In the genomic region with DNA sequence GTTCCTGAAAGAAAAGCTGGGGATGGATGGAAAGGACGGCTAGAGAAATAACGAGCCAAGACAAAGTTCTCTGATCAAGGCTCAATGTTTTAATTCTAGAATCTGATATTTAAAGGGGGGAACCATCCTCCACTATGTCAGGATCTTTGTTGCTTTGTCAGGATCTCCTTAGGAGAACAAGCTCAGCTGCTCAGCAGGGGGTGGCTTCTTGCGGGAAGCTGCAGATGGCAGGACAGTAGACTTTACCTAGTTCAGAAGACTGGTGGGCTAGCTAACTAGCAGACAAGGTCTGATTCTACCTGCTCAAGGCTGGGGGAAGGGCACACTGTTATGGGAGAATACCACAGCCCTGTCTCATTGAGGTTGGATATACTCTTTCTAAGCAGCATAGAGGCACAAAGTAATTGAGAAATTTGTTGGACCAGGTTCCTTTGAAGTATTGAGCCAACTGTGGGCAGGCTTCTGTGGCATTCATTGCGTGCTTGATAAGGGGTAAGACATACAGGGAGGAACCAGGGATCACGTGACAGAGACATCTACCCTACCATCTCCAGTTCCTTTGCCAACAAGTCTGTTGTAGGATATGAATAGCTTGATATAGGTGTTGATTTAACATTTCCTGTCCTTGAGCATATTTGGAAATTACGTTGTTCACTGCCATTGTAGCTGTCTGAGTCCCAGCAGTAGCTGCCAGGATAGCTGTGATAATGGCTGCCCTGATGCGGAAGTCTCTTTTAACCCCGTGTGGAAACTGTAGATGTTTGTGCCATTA, we compare ENCODE assay signal across 21 mouse cellular contexts. TPM values are rescaled to one million over a fixed set of nuclear protein-coding genes. Genes with fewer than 3 reads are reported as not detected.
DNase-seq lines count a peak whose midpoint lies in the region; ATAC-seq and TF ChIP-seq lines count a peak whose summit lies in the region.
"Had no signal": no experiment of that assay in that cellular context is flagged by ENCODE, and none has a peak within 500 bp of the region (broad histone marks: within the 10 kb centered on the region; RNA-seq: fewer than 3 reads in every experiment).

No protein-coding gene starts in this region.

- intact Hi-C loops in heart, postnatal 36 days (cut with DNase I) = no loop called here

- peaks cover 19% of the 10 kb centered on the region for H3K4me1 ChIP-seq in heart, embryonic 16.5 days (ENCODE audit: control insufficient read depth, insufficient read depth, low read length)
- no peaks in the 10 kb centered on the region for H3K4me1 ChIP-seq in lung, postnatal 0 days (ENCODE audit: insufficient read depth, low read depth, low read length)
- no peaks in the 10 kb centered on the region for H3K4me1 ChIP-seq in stomach, postnatal 0 days (replicated peaks; ENCODE audit: control insufficient read depth, insufficient read depth)
- no peaks in the 10 kb centered on the region for H3K4me1 ChIP-seq in kidney, embryonic 14.5 days (ENCODE audit: control insufficient read depth, insufficient read depth, low read length)
- H3K4me1 ChIP-seq: forebrain, embryonic 10.5 days; hindbrain, embryonic 13.5 days; limb, embryonic 13.5 days; liver, embryonic 15.5 days had no signal

- H3K27me3 ChIP-seq in heart, embryonic 16.5 days (ENCODE audit: control insufficient read depth, insufficient read depth, low read length) = no peaks in the 10 kb centered on the region
- H3K27me3 ChIP-seq in lung, postnatal 0 days (replicated peaks; ENCODE audit: insufficient read depth, low read length) = no peaks in the 10 kb centered on the region
- H3K27me3 ChIP-seq in stomach, postnatal 0 days (ENCODE audit: control insufficient read depth, insufficient read depth, low read length) = no peaks in the 10 kb centered on the region
- no peaks in the 10 kb centered on the region for H3K27me3 ChIP-seq in kidney, embryonic 14.5 days (ENCODE audit: control insufficient read depth, insufficient read depth, low read length)
- H3K27me3 ChIP-seq: hindbrain, embryonic 13.5 days; limb, embryonic 13.5 days; liver, embryonic 15.5 days; megakaryocyte, embryonic 14.5 days had no signal

- peaks cover 5% of the 10 kb centered on the region; the same call in 1 of the 2 replicates for H3K36me3 ChIP-seq in heart, embryonic 16.5 days (ENCODE audit: control insufficient read depth, insufficient read depth)
- H3K36me3 ChIP-seq in lung, postnatal 0 days (ENCODE audit: insufficient read depth, low read length) = no peaks in the 10 kb centered on the region; the same call in 1 of the 2 replicates
- no peaks in the 10 kb centered on the region for H3K36me3 ChIP-seq in stomach, postnatal 0 days (ENCODE audit: control insufficient read depth, insufficient read depth, low read length)
- H3K36me3 ChIP-seq in kidney, embryonic 14.5 days (ENCODE audit: control insufficient read depth, insufficient read depth, low read length) = peaks cover 17% of the 10 kb centered on the region; the same call in 1 of the 2 replicates

- TF ChIP-seq EP300 in lung, postnatal 0 days (IDR thresholded peaks at IDR 0.05) = no peak
- TF ChIP-seq EP300 in stomach, postnatal 0 days (optimal IDR thresholded peaks at IDR 0.05) = no peak

- peak; percentile 31 to 37 for DNase-seq in cerebellum, postnatal 14 days
- no peak for DNase-seq in heart, postnatal 36 days
- DNase-seq in lung, postnatal 0 days (ENCODE audit: low spot score) = no peak
- DNase-seq in lung, postnatal 4 days = no peak
- peak; percentile 6 for DNase-seq in stomach, postnatal 0 days (ENCODE audit: low spot score)
- DNase-seq: adrenal gland, adult 8-10 months; gastrocnemius, postnatal 10 days; heart, adult 18-20 months; kidney, adult 8-10 months; kidney, postnatal 14 days; midbrain, embryonic 14.5 days had no signal

- H3K9me3 ChIP-seq in heart, embryonic 16.5 days (replicated peaks; ENCODE audit: control insufficient read depth, low read length) = no peaks in the 10 kb centered on the region
- H3K9me3 ChIP-seq in lung, postnatal 0 days (ENCODE audit: low read length) = no peaks in the 10 kb centered on the region
- no peaks in the 10 kb centered on the region for H3K9me3 ChIP-seq in stomach, postnatal 0 days (ENCODE audit: control insufficient read depth, low read length)
- peaks cover 11% of the 10 kb centered on the region for H3K9me3 ChIP-seq in kidney, embryonic 14.5 days (ENCODE audit: control insufficient read depth, low read length)
- H3K9me3 ChIP-seq: forebrain, embryonic 10.5 days; hindbrain, embryonic 13.5 days; limb, embryonic 13.5 days; liver, embryonic 15.5 days had no signal

- no peak overlapping the region for H3K4me2 ChIP-seq in heart, embryonic 16.5 days (ENCODE audit: low read depth, low read length)
- no peak overlapping the region for H3K4me2 ChIP-seq in lung, postnatal 0 days (replicated peaks; ENCODE audit: low read depth, low read length)
- H3K4me2 ChIP-seq in stomach, postnatal 0 days (replicated peaks; ENCODE audit: low read depth) = no peak overlapping the region
- H3K4me2 ChIP-seq in kidney, embryonic 14.5 days (replicated peaks; ENCODE audit: low read depth, low read length) = no peak overlapping the region
- H3K4me2 ChIP-seq: hindbrain, embryonic 13.5 days; limb, embryonic 13.5 days; liver, embryonic 15.5 days had no signal

- no peak for ATAC-seq in cerebellum, adult (ENCODE audit: insufficient number of reproducible peaks, low FRiP score, low TSS enrichment)
- 0 out of 2 replicates have a peak, but pooled peaks have one; percentile 29 for ATAC-seq in heart, embryonic 16.5 days (replicated peaks; ENCODE audit: extremely low read depth, insufficient read depth, low FRiP score)
- peak; percentile 14; the same call in 1 of the 2 replicates for ATAC-seq in lung, postnatal 0 days
- ATAC-seq in stomach, postnatal 0 days (ENCODE audit: low FRiP score, low TSS enrichment) = no peak
- ATAC-seq in kidney, embryonic 14.5 days (ENCODE audit: low FRiP score, low TSS enrichment) = no peak
- ATAC-seq: activated CD4-positive, CD25-positive, alpha-beta regulatory T cell, adult 4 months; forebrain, embryonic 16.5 days had no signal

- H3K27ac ChIP-seq in heart, embryonic 16.5 days (ENCODE audit: low read length) = no peak overlapping the region
- no peak overlapping the region for H3K27ac ChIP-seq in lung, postnatal 0 days (ENCODE audit: low read length)
- no peak overlapping the region for H3K27ac ChIP-seq in stomach, postnatal 0 days (replicated peaks)
- no peak overlapping the region for H3K27ac ChIP-seq in kidney, embryonic 14.5 days (ENCODE audit: low read depth, low read length)
- H3K27ac ChIP-seq: forebrain, embryonic 10.5 days; hindbrain, embryonic 13.5 days; limb, embryonic 13.5 days; liver, embryonic 15.5 days had no signal

- 64% methylated on average over 8 of the region's 8 CpGs for WGBS in heart, embryonic 16.5 days
- 71% methylated on average over 8 of the region's 8 CpGs for WGBS in lung, postnatal 0 days
- 84% methylated on average over 8 of the region's 8 CpGs for WGBS in stomach, postnatal 0 days
- WGBS in kidney, embryonic 14.5 days = 88% methylated on average over 8 of the region's 8 CpGs

- no peak overlapping the region for H3K9ac ChIP-seq in heart, embryonic 16.5 days (ENCODE audit: low read length)
- no peak overlapping the region for H3K9ac ChIP-seq in lung, postnatal 0 days (replicated peaks; ENCODE audit: low read depth)
- no peak overlapping the region for H3K9ac ChIP-seq in stomach, postnatal 0 days (ENCODE audit: low read length)
- no peak overlapping the region for H3K9ac ChIP-seq in kidney, embryonic 14.5 days (ENCODE audit: low read depth, low read length)
- H3K9ac ChIP-seq: hindbrain, embryonic 13.5 days; limb, embryonic 13.5 days; liver, embryonic 15.5 days had no signal

- TF ChIP-seq CTCF in lung, postnatal 0 days (IDR thresholded peaks at IDR 0.05) = no peak
- no peak for TF ChIP-seq CTCF in stomach, postnatal 0 days (IDR thresholded peaks at IDR 0.05; ENCODE audit: low read depth)

- no peak overlapping the region for H3K4me3 ChIP-seq in heart, embryonic 16.5 days (ENCODE audit: low read length)
- H3K4me3 ChIP-seq in lung, postnatal 0 days (ENCODE audit: low read depth, low read length) = no peak overlapping the region
- no peak overlapping the region for H3K4me3 ChIP-seq in stomach, postnatal 0 days (ENCODE audit: low read depth, low read length)
- H3K4me3 ChIP-seq in kidney, embryonic 14.5 days (ENCODE audit: low read length) = no peak overlapping the region
- H3K4me3 ChIP-seq: forebrain, embryonic 10.5 days; hindbrain, embryonic 13.5 days; limb, embryonic 13.5 days; liver, embryonic 15.5 days; megakaryocyte, embryonic 14.5 days had no signal

RNA-seq across cellular contexts. Expression of a gene that starts 17.1 kb away (rescaled TPM):
- 0.37 and 0.39 TPM in 2 replicates for polyA plus RNA-seq in heart, embryonic 16.5 days (2015; fragmentation: Nextera tagmentation; extraction: Ambion mirVana)
- under 1 TPM; 0.49 to 0.67 TPM for total RNA-seq in heart, postnatal 36 days (2021)
- 0.19 and 0.20 TPM in 2 replicates for polyA plus RNA-seq in lung, postnatal 0 days (2015; fragmentation: Nextera tagmentation; extraction: Ambion mirVana)
- polyA plus RNA-seq in stomach, postnatal 0 days (2015; fragmentation: Nextera tagmentation; extraction: Ambion mirVana) = 0.23 and 0.27 TPM in 2 replicates
- polyA plus RNA-seq in kidney, embryonic 14.5 days (2014; fragmentation: Nextera tagmentation; extraction: Ambion mirVana) = 0.69 and 0.89 TPM in 2 replicates

RNA-seq across cellular contexts. Expression of a gene that starts 39.4 kb away (rescaled TPM):
- polyA plus RNA-seq in heart, embryonic 16.5 days (2015; fragmentation: Nextera tagmentation; extraction: Ambion mirVana) = 0.71 and 0.84 TPM in 2 replicates
- 1 to 10 TPM; 1.3 to 1.5 TPM for total RNA-seq in heart, postnatal 36 days (2021)
- 1.2 and 1.5 TPM in 2 replicates for polyA plus RNA-seq in lung, postnatal 0 days (2015; fragmentation: Nextera tagmentation; extraction: Ambion mirVana)
- polyA plus RNA-seq in stomach, postnatal 0 days (2015; fragmentation: Nextera tagmentation; extraction: Ambion mirVana) = 0.59 and 0.92 TPM in 2 replicates
- polyA plus RNA-seq in kidney, embryonic 14.5 days (2014; fragmentation: Nextera tagmentation; extraction: Ambion mirVana) = 0.24 and 0.50 TPM in 2 replicates

Comparison
In these comparisons a context has a peak if more than half of its experiments do, and no peak if none do; other contexts are left out.
1. DNase-seq: peak in cerebellum, postnatal 14 days (2 of 2) and stomach, postnatal 0 days (single experiment); none in heart, postnatal 36 days (0 of 2), lung, postnatal 0 days (single experiment) and lung, postnatal 4 days (0 of 2).
2. ATAC-seq: peak in heart, embryonic 16.5 days (single experiment) and lung, postnatal 0 days (single experiment); none in cerebellum, adult (single experiment), stomach, postnatal 0 days (single experiment) and kidney, embryonic 14.5 days (single experiment).